Mouse (Mus musculus): ENCODE results near the gene Epb41. TPM values are rescaled to one million over a fixed set of nuclear protein-coding genes. Genes with fewer than 3 reads are reported as not detected.

Epb41 gene
- polyA plus RNA-seq, 1 experiment from 2014 or later = 65.1 TPM

- ATAC-seq (replicated peaks; ENCODE audit: low FRiP score) = no peak
- Histone ChIP-seq H3K36me3 (no peaks in the 10 kb centered on the region), H3K27me3 (peaks cover 3% of the 10 kb centered on the region; the same call in 1 of the 2 replicates), H3K4me3 (replicated peaks) (no peak overlapping the region), H3K9me3 (replicated peaks) (no peaks in the 10 kb centered on the region), H3K4me1 (peaks cover 3% of the 10 kb centered on the region; the same call in 1 of the 2 replicates), H3K9ac (no peak overlapping the region), H3K27ac (no peak overlapping the region), H3K4me2 (no peak overlapping the region)
Measured at GRCm38 (mm10) chr4:132057311-132057710, 17.8 kb downstream of the Epb41 start.

GRCm38 (mm10) chr4:132051321-132052275 lies 23.5 kb downstream of the Epb41 start:
- H3K4me2 ChIP-seq = no peak overlapping the region
- no peak overlapping the region for H3K4me3 ChIP-seq (replicated peaks)
- ATAC-seq (replicated peaks; ENCODE audit: low FRiP score) = no peak
- H3K9me3 ChIP-seq (replicated peaks) = no peaks in the 10 kb centered on the region
- H3K27ac ChIP-seq = no peak overlapping the region
- no peak overlapping the region for H3K9ac ChIP-seq
- H3K27me3 ChIP-seq = peaks cover 6% of the 10 kb centered on the region
- H3K36me3 ChIP-seq = no peaks in the 10 kb centered on the region
- WGBS = 79% methylated on average over 10 of the region's 10 CpGs
- peaks cover 11% of the 10 kb centered on the region for H3K4me1 ChIP-seq

DNA sequence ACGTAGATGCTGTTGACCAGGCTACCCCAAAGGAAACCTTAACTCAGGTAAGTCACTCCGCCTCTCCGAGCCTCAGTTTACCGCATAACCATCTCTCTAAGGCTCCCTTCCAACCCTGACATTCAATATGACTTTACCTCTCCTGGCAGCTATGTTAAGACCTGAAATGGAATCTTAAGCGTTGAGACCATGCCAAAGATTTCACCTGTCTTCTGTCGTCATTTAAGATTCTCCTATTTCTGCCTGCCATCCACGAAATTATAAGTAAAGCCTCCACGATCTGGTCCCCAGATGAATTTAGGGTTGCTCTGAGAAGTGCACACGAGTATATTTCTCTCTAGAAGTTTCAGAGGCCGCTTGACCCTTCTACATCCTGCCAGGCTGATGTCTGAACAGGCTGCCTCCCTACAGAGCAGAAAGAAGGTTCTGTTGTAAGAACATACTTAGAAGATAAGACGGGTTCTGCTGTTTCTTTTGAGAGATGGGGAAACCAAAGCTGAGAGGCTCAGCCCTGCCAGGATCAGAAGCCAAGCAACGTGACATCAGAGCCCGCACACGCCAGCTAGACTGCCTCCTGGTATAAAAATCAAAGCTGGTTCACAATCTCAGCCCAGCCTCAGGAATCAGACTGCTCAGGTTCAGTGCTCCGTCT lies 25.4 kb downstream of the Epb41 start:
- no peak overlapping the region for H3K9ac ChIP-seq
- H3K4me2 ChIP-seq = peak overlapping the region; percentile 94

DNA sequence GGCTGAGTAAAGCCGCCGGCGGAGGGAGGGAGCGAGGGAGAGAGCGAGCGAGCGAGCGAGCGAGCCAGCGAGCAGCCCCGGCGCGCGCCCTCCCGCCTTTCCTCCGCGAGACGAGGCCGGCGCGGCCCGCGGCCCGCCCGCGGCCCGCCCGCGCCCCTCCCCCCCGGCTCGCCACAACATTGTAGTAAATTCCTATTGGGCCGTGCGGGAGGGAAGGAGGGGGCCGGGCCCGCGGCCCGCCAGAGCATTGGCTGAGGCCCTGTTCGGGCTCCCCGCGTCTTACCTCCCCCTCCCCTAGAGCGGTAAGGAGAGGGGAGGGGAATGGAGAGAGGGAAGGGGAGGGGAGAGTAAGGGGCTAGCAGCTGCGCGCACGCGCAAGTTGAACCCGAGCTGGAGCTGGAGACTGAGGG lies 26.1 kb downstream of the Epb41 start:
- peaks cover 3% of the 10 kb centered on the region; the same call in 1 of the 2 replicates for H3K27me3 ChIP-seq
- H3K9ac ChIP-seq = peak overlapping the region; percentile 93
- H3K4me3 ChIP-seq (replicated peaks) = peak overlapping the region; percentile 91
- no peaks in the 10 kb centered on the region for H3K36me3 ChIP-seq
- ATAC-seq (replicated peaks; ENCODE audit: low FRiP score) = peak; percentile 99
- H3K4me1 ChIP-seq = peaks cover 11% of the 10 kb centered on the region
- H3K4me2 ChIP-seq = peak overlapping the region; percentile 94
- peak overlapping the region; percentile 91 for H3K27ac ChIP-seq
- 2% methylated on average over 29 of the region's 46 CpGs for WGBS
- no peaks in the 10 kb centered on the region for H3K9me3 ChIP-seq (replicated peaks)

More for the DNA sequence above, 25.4 kb downstream of the Epb41 start:
- no peak overlapping the region for H3K27ac ChIP-seq
- no peaks in the 10 kb centered on the region for H3K9me3 ChIP-seq (replicated peaks)
- no peak for ATAC-seq (replicated peaks; ENCODE audit: low FRiP score)
- WGBS = 13% methylated on average over 15 of the region's 15 CpGs
- H3K4me1 ChIP-seq = peaks cover 11% of the 10 kb centered on the region
- H3K27me3 ChIP-seq = peaks cover 3% of the 10 kb centered on the region; the same call in 1 of the 2 replicates
- H3K4me3 ChIP-seq (replicated peaks) = peak overlapping the region; percentile 91
- H3K36me3 ChIP-seq = no peaks in the 10 kb centered on the region

DNA sequence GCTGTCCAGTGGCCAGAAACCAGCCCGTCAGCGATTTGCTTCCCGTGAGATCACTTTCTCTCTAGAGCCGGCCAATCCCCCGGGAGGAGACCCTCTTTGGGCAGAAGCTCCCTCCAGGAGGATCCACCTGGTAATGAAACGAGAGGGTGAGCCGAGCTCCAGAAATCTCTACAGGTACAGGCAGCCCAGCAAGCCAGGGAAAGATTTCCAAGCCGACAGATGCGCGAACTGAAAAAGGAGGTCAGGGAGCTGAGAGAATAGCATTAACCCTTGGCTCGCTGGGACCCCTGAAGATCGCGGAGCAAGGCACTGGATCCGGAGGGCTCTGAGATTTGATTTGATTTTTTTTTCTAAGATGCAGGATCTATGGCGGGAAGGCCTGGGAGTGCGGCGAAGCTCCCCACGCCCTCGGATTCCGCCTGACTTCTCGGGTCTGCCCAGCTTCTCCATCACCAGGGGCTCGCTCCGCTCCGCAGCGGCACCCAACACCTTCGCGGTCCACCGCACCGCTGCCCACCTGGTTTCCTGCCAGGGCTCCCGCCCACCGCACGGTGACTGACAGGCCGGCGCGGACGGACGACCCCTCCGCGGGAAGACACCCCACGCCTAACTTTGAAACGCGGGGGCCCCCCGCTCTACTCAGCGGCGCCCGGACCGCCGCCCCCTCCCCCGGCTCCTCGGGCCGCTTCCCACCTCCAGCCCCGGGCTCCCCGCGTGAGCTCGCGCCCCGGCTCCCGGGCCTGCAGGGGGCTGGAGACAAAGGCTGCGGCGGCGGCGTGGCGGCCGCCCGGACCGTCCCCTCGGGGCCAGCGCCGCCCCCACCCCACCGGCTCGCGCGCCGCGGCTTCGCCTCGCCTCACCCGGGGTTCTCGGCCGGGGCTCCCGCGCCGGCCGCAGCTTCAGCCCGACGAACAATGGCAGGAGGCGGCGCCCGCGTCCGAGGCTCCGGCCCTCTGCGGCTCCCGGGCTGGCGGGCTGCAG lies 26.8 kb downstream of the Epb41 start:
- WGBS = under 1% methylated on average over 91 of the region's 95 CpGs
- Histone ChIP-seq H3K4me2 (peak overlapping the region; percentile 94), H3K4me1 (peaks cover 11% of the 10 kb centered on the region), H3K27ac (peak overlapping the region; percentile 91), H3K27me3 (peaks cover 3% of the 10 kb centered on the region; the same call in 1 of the 2 replicates), H3K9ac (peak overlapping the region; percentile 93), H3K9me3 (replicated peaks) (no peaks in the 10 kb centered on the region), H3K4me3 (replicated peaks) (peak overlapping the region; percentile 91), H3K36me3 (no peaks in the 10 kb centered on the region)
- ATAC-seq (replicated peaks; ENCODE audit: low FRiP score) = peak; percentile 74

- WGBS = 87% methylated on average over 3 of the region's 3 CpGs
- no peaks in the 10 kb centered on the region for H3K9me3 ChIP-seq (replicated peaks)
- no peak overlapping the region for H3K4me2 ChIP-seq
- H3K27ac ChIP-seq = no peak overlapping the region
- ATAC-seq (replicated peaks; ENCODE audit: low FRiP score) = no peak
- H3K36me3 ChIP-seq = no peaks in the 10 kb centered on the region
- H3K4me3 ChIP-seq (replicated peaks) = no peak overlapping the region
- H3K4me1 ChIP-seq = peaks cover 14% of the 10 kb centered on the region
- no peak overlapping the region for H3K9ac ChIP-seq
- H3K27me3 ChIP-seq = no peaks in the 10 kb centered on the region
Measured at GRCm38 (mm10) chr4:132043726-132044125, 31.4 kb downstream of the Epb41 start.

DNA sequence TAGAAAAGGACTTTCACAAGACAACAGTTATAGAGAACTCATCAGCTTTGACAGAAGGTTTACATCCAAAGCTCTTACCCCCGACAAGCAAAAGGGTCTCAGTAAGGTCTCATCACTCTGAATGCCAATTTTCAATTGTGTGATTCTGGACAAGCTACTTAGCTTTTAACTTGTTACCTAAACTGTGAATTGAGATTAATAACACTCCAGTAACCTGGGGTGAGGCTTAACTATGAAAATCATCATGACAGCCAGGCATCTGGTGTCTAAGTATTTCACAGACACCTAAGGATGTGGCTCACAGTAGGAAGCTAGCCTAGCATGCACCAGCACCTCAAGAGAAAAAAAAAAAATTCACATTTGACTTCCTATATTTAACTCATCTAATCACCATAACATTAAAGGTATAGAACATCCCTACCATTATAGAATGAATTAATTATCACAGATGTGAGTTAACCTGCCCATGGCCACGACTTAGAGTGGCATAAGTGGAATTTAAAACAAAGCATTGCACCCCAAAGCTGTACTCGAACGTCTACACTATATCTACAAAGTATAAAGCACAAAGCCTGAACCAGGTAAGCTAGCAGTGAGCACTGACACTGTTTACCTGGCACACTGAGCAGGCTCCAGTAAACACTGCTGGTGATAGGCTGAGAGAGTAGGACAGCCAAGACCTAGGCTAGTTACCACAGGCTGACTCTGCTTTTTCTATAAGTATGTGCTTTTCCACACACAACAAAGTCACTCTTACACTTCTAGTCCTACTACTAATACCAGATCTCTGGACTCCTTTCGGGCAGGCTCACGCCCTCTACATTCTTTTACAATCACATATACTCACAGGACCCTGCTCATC lies 33.4 kb downstream of the Epb41 start:
- H3K27me3 ChIP-seq = no peaks in the 10 kb centered on the region
- no peak overlapping the region for H3K4me2 ChIP-seq
- WGBS = 82% methylated on average over 6 of the region's 6 CpGs
- peaks cover 24% of the 10 kb centered on the region for H3K4me1 ChIP-seq
- no peak overlapping the region for H3K27ac ChIP-seq
- no peak overlapping the region for H3K9ac ChIP-seq
- H3K4me3 ChIP-seq (replicated peaks) = no peak overlapping the region
- no peaks in the 10 kb centered on the region for H3K36me3 ChIP-seq
- ATAC-seq (replicated peaks; ENCODE audit: low FRiP score) = no peak
- no peaks in the 10 kb centered on the region for H3K9me3 ChIP-seq (replicated peaks)

- H3K36me3 ChIP-seq = no peaks in the 10 kb centered on the region
- H3K9me3 ChIP-seq (replicated peaks) = no peaks in the 10 kb centered on the region
- no peak overlapping the region for H3K4me2 ChIP-seq
- 66% methylated on average over 8 of the region's 8 CpGs for WGBS
- no peak overlapping the region for H3K9ac ChIP-seq
- no peak overlapping the region for H3K4me3 ChIP-seq (replicated peaks)
- H3K4me1 ChIP-seq = peaks cover 24% of the 10 kb centered on the region
- H3K27me3 ChIP-seq = no peaks in the 10 kb centered on the region
- H3K27ac ChIP-seq = no peak overlapping the region
- no peak for ATAC-seq (replicated peaks; ENCODE audit: low FRiP score)
Measured at GRCm38 (mm10) chr4:132039975-132040645, 35.0 kb downstream of the Epb41 start.

- ATAC-seq (replicated peaks; ENCODE audit: low FRiP score) = no peak
- H3K9ac ChIP-seq = no peak overlapping the region
- 78% methylated on average over 2 of the region's 2 CpGs for WGBS
- H3K4me2 ChIP-seq = no peak overlapping the region
- no peaks in the 10 kb centered on the region for H3K9me3 ChIP-seq (replicated peaks)
- H3K27ac ChIP-seq = no peak overlapping the region
- H3K27me3 ChIP-seq = no peaks in the 10 kb centered on the region
- H3K4me1 ChIP-seq = peaks cover 24% of the 10 kb centered on the region
- H3K36me3 ChIP-seq = no peaks in the 10 kb centered on the region
- no peak overlapping the region for H3K4me3 ChIP-seq (replicated peaks)
Measured at GRCm38 (mm10) chr4:132039521-132039920, 35.6 kb downstream of the Epb41 start.

DNA sequence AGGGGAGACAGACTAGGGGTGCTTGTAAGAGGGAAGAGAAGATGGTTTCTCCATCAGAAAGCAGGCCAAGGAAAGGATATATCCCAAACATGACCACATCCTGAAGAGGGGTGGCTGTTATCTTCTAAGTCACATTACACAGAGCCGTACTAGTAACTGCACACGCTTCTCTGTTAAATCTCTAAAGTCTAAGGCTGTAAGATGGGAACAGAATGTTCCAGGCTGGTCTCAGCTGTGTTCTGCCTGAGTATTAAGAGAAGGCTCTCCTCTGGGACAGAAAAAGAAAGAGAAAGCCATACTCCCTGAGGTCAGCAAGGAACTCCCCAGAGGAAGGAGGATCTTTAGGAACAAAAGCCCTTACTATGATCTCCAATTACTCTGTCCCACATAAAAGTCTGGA lies 36.3 kb downstream of the Epb41 start:
- no peak overlapping the region for H3K9ac ChIP-seq
- H3K4me3 ChIP-seq (replicated peaks) = no peak overlapping the region
- H3K36me3 ChIP-seq = no peaks in the 10 kb centered on the region
- H3K27me3 ChIP-seq = no peaks in the 10 kb centered on the region
- H3K9me3 ChIP-seq (replicated peaks) = no peaks in the 10 kb centered on the region
- ATAC-seq (replicated peaks; ENCODE audit: low FRiP score) = no peak
- no peak overlapping the region for H3K4me2 ChIP-seq
- no peak overlapping the region for H3K27ac ChIP-seq
- WGBS = 80% methylated on average over 2 of the region's 2 CpGs
- H3K4me1 ChIP-seq = peaks cover 29% of the 10 kb centered on the region

Data from kidney, embryonic 15.5 days (tissue).